Mouse (Mus musculus) T-helper 1 cell (primary cell): ENCODE measurements around the gene Sp3.
"Not testable (repeated sequence)": the region's sequence is repeated elsewhere in the genome, so short reads cannot be mapped to it uniquely, and the experiment has no call there.

Experiments used
- in situ Hi-C: fragments of 300-600 bp; cut with MboI, MseI; formaldehyde crosslinking; loops from one replicate; pipeline ENCODE4 v1.15.1; 2025; ENCODE audit warnings: high pct_unique_total_duplicates

Gene Sp3

GRCm38 (mm10) chr2:72935937-72936336 lies 44.3 kb downstream of the Sp3 start:
- in situ Hi-C loops: no loop called here

- in situ Hi-C loops: no loop called here
Measured at GRCm38 (mm10) chr2:72932186-72932585, 48.1 kb downstream of the Sp3 start.

- in situ Hi-C loops: no loop called here
Measured at GRCm38 (mm10) chr2:72924981-72925380, 55.3 kb downstream of the Sp3 start.

GRCm38 (mm10) chr2:72916170-72916569 lies 64.1 kb downstream of the Sp3 start:
- in situ Hi-C loops: no loop called here

GRCm38 (mm10) chr2:72915245-72915930 lies 64.9 kb downstream of the Sp3 start:
- in situ Hi-C loops: no loop called here

- in situ Hi-C loops: no loop called here
Measured at GRCm38 (mm10) chr2:72913458-72913760, 66.8 kb downstream of the Sp3 start.

- in situ Hi-C loops: no loop called here
Measured at GRCm38 (mm10) chr2:72912708-72913457, 67.4 kb downstream of the Sp3 start.

GRCm38 (mm10) chr2:72911527-72911926 lies 68.7 kb downstream of the Sp3 start:
- in situ Hi-C loops: no loop called here

GRCm38 (mm10) chr2:72909046-72909445 lies 71.2 kb downstream of the Sp3 start:
- in situ Hi-C loops: no loop called here

GRCm38 (mm10) chr2:72908191-72908910 lies 71.9 kb downstream of the Sp3 start:
- in situ Hi-C loops: no loop called here

- in situ Hi-C loops: no loop called here
Measured at GRCm38 (mm10) chr2:72906745-72907144, 73.5 kb downstream of the Sp3 start.

- in situ Hi-C loops: not testable (repeated sequence)
Measured at GRCm38 (mm10) chr2:72902816-72903680, 77.2 kb downstream of the Sp3 start.

GRCm38 (mm10) chr2:72898782-72899305 lies 81.4 kb downstream of the Sp3 start:
- in situ Hi-C loops: no loop called here

GRCm38 (mm10) chr2:72898094-72898781 lies 82.0 kb downstream of the Sp3 start:
- in situ Hi-C loops: no loop called here

- in situ Hi-C loops: no loop called here
Measured at GRCm38 (mm10) chr2:72889806-72890205, 90.4 kb downstream of the Sp3 start.
